Mouse (Mus musculus) stomach, postnatal 0 days (tissue): ENCODE measurements around the gene Gbe1. TPM values are rescaled to one million over a fixed set of nuclear protein-coding genes. Genes with fewer than 3 reads are reported as not detected.

Experiments used
- ATAC-seq: fragments of 200-750 bp; cut with Nextera tagmentation; 2 replicates; pipeline ENCODE4 v1.8.0; 2017; ENCODE audit not compliant: low FRiP score, low TSS enrichment
- DNase-seq: peaks from one replicate; pipeline ENCODE4 v3.0.0-alpha.2; 2016; ENCODE audit warnings: low spot score
- H3K27ac ChIP-seq: fragments of 300-500 bp; sonication (generic); replicated peaks from 2 replicates; pipeline ENCODE4 v1.5.1; 2014; ENCODE audit warnings: mild to moderate bottlenecking, control low read depth
- H3K27me3 ChIP-seq: fragments of 300-500 bp; sonication (generic); 2 replicates; pipeline ENCODE4 v1.6.1; 2014; ENCODE audit warnings: low read length; ENCODE audit not compliant: control insufficient read depth, insufficient read depth
- H3K36me3 ChIP-seq: fragments of 300-500 bp; sonication (generic); 2 replicates; pipeline ENCODE4 v1.6.1; 2014; ENCODE audit warnings: low read length, mixed read lengths; ENCODE audit not compliant: control insufficient read depth, insufficient read depth
- H3K4me1 ChIP-seq: fragments of 300-500 bp; sonication (generic); replicated peaks from 2 replicates; pipeline ENCODE4 v1.6.1; 2014; ENCODE audit warnings: antibody characterized with exemption; ENCODE audit not compliant: control insufficient read depth, insufficient read depth
- H3K4me2 ChIP-seq: fragments of 300-500 bp; sonication (generic); replicated peaks from 2 replicates; pipeline ENCODE4 v1.6.1; 2014; ENCODE audit warnings: low read depth, mild to moderate bottlenecking, control low read depth, moderate library complexity
- H3K4me3 ChIP-seq: fragments of 300-500 bp; sonication (generic); 2 replicates; pipeline ENCODE4 v1.5.1; 2014; ENCODE audit warnings: low read depth, low read length, control low read depth
- H3K9ac ChIP-seq: fragments of 300-500 bp; sonication (generic); 2 replicates; pipeline ENCODE4 v1.6.1; 2014; ENCODE audit warnings: mild to moderate bottlenecking, low read length, control low read depth, mixed read lengths
- H3K9me3 ChIP-seq: fragments of 300-500 bp; sonication (generic); 2 replicates; pipeline ENCODE4 v1.6.1; 2016; ENCODE audit warnings: low read length; ENCODE audit not compliant: control insufficient read depth
- CTCF ChIP-seq: IDR thresholded peaks from 2 replicates; pipeline ENCODE4 v1.5.1; 2016; ENCODE audit warnings: antibody characterized with exemption, low read depth, mild to moderate bottlenecking, moderate library complexity
- EP300 ChIP-seq: optimal IDR thresholded peaks from 2 replicates; pipeline ENCODE3; 2016; ENCODE audit warnings: antibody characterized with exemption
- WGBS: fragments of 180-500 bp; shearing (Covaris S2); extraction: QIAGEN DNeasy Blood & Tissue Kit; methylation state at CpG from one replicate; pipeline ENCODE4 v1.1.7; 2014; 5-methylcytosine and 5-hydroxymethylcytosine counted together
- polyA plus RNA-seq: library from polyadenylated mRNA; unstranded; fragments of >200 nt; fragmentation: Nextera tagmentation; extraction: Ambion mirVana; gene quantifications from 2 replicates; pipeline ENCODE4 v1.2.1, GENCODE M21; 2015

Gbe1 gene
- polyA plus RNA-seq, 1 experiment from 2014 or later: 16.6 TPM

- no peak overlapping the region for H3K27ac ChIP-seq
- DNase-seq (no peak), ATAC-seq (no peak)
- 64% methylated on average over 3 of the region's 3 CpGs for WGBS
- no peaks in the 10 kb centered on the region for H3K27me3 ChIP-seq
- H3K36me3 ChIP-seq: no peaks in the 10 kb centered on the region
- no peaks in the 10 kb centered on the region for H3K9me3 ChIP-seq
- TF ChIP-seq CTCF (no peak), EP300 (no peak)
- H3K9ac ChIP-seq: no peak overlapping the region
- no peak overlapping the region for H3K4me2 ChIP-seq
- H3K4me1 ChIP-seq: no peaks in the 10 kb centered on the region
- H3K4me3 ChIP-seq: no peak overlapping the region
Measured at GRCm38 (mm10) chr16:70421077-70421476, 107.3 kb downstream of the Gbe1 start.

GRCm38 (mm10) chr16:70449520-70449919 lies 135.8 kb downstream of the Gbe1 start:
- no peak for ATAC-seq
- 78% methylated on average over 6 of the region's 6 CpGs for WGBS
- no peaks in the 10 kb centered on the region for H3K27me3 ChIP-seq
- H3K27ac ChIP-seq: no peak overlapping the region
- H3K9ac ChIP-seq: no peak overlapping the region
- no peak overlapping the region for H3K4me3 ChIP-seq
- H3K4me1 ChIP-seq: no peaks in the 10 kb centered on the region
- H3K4me2 ChIP-seq: no peak overlapping the region
- TF ChIP-seq EP300 (no peak), CTCF (no peak)
- DNase-seq: no peak
- H3K36me3 ChIP-seq: no peaks in the 10 kb centered on the region
- no peaks in the 10 kb centered on the region for H3K9me3 ChIP-seq

GRCm38 (mm10) chr16:70475583-70475982 lies 161.8 kb downstream of the Gbe1 start:
- WGBS: 89% methylated on average over 1 of the region's 3 CpGs
- no peak for TF ChIP-seq CTCF
- TF ChIP-seq EP300: no peak
- no peaks in the 10 kb centered on the region for H3K27me3 ChIP-seq
- no peak overlapping the region for H3K9ac ChIP-seq
- H3K4me1 ChIP-seq: no peaks in the 10 kb centered on the region
- H3K4me3 ChIP-seq: no peak overlapping the region
- no peak overlapping the region for H3K27ac ChIP-seq
- H3K36me3 ChIP-seq: no peaks in the 10 kb centered on the region
- no peak for DNase-seq
- no peak overlapping the region for H3K4me2 ChIP-seq
- H3K9me3 ChIP-seq: no peaks in the 10 kb centered on the region
- no peak for ATAC-seq

GRCm38 (mm10) chr16:70476161-70476560 lies 162.4 kb downstream of the Gbe1 start:
- Histone ChIP-seq H3K4me3 (no peak overlapping the region), H3K9me3 (no peaks in the 10 kb centered on the region), H3K36me3 (no peaks in the 10 kb centered on the region), H3K9ac (no peak overlapping the region), H3K4me2 (no peak overlapping the region), H3K27ac (no peak overlapping the region), H3K4me1 (no peaks in the 10 kb centered on the region), H3K27me3 (no peaks in the 10 kb centered on the region)
- ATAC-seq (no peak), DNase-seq (no peak)
- TF ChIP-seq CTCF (no peak), EP300 (no peak)
- 72% methylated on average over 4 of the region's 4 CpGs for WGBS

DNA sequence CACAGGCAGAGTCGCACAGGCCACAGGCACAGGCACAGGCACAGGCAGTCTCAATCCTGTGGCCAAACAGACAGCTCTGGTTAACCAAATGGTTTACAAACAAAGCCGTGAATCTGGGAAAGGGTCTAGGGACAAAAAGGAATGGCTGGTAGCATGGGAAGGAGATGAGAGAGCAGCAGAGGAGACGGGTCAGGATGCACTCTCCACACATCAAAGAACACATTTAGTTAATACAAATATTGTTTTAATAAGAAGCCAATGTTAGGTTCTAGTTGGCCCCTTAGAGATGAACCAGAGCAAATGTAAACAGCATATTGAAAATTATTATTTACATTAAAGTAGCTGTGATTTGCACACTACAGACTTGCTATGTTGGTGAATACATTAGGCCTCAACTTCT lies 166.7 kb downstream of the Gbe1 start:
- H3K4me2 ChIP-seq: no peak overlapping the region
- DNase-seq (no peak), ATAC-seq (no peak)
- no peak overlapping the region for H3K4me3 ChIP-seq
- H3K4me1 ChIP-seq: no peaks in the 10 kb centered on the region
- no peak overlapping the region for H3K27ac ChIP-seq
- WGBS: 70% methylated on average over 3 of the region's 3 CpGs
- H3K36me3 ChIP-seq: no peaks in the 10 kb centered on the region
- no peaks in the 10 kb centered on the region for H3K27me3 ChIP-seq
- H3K9ac ChIP-seq: no peak overlapping the region
- no peaks in the 10 kb centered on the region for H3K9me3 ChIP-seq
- no peak for TF ChIP-seq CTCF
- no peak for TF ChIP-seq EP300

DNA sequence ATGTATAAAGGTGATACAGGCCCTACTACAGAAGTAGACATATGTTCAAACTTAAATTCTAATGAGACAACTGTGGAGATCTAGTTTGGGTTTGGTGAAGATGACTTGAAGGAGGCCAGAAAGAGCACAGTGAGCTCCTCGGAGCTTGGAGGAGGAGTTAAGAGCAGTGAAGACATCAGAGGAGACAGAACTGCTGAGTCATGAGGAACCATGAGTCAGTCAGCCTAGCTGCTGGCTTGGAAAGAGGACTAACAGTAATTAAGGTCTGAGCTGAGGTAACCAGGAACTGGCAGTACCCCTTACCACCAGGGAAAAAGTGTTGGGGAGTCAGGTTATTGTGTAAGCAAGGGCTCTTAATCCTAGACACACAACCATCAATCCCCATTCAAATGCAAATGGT lies 192.7 kb downstream of the Gbe1 start:
- H3K4me3 ChIP-seq: no peak overlapping the region
- H3K9me3 ChIP-seq: no peaks in the 10 kb centered on the region
- H3K27ac ChIP-seq: no peak overlapping the region
- no peak overlapping the region for H3K9ac ChIP-seq
- H3K36me3 ChIP-seq: no peaks in the 10 kb centered on the region
- H3K4me1 ChIP-seq: no peaks in the 10 kb centered on the region
- H3K27me3 ChIP-seq: no peaks in the 10 kb centered on the region
- H3K4me2 ChIP-seq: no peak overlapping the region
- DNase-seq (no peak), ATAC-seq (no peak)
- WGBS: 71% methylated on average over 1 of the region's 1 CpGs
- TF ChIP-seq CTCF (no peak), EP300 (no peak)
